ENCODE assay signal across 29 mouse cellular contexts in genomic region chr12:75524199-75524598, GRCm38 (mm10).
"Had no signal": no experiment of that assay in that cellular context is flagged by ENCODE, and none has a peak within 500 bp of the region (broad histone marks: within the 10 kb centered on the region; RNA-seq: fewer than 3 reads in every experiment).

No protein-coding gene starts in this region.

- ATAC-seq: hindbrain, embryonic 16.5 days; inflammation-experienced regulatory T-cells, adult 6 months; intestine, embryonic 15.5 days; intestine, postnatal 0 days; liver, postnatal 0 days had no signal

- DNase-seq: gastrocnemius, postnatal 10 days; gastrocnemius, postnatal 25 days; heart, adult 2 months; heart, postnatal 10 days; heart, postnatal 4 days; kidney, adult 18-20 months; kidney, adult 9 months; kidney, postnatal 10 days; kidney, postnatal 25 days; kidney, postnatal 4 days; liver; liver, embryonic 13.5 days; liver, postnatal 0 days had no signal

- H3K4me1 ChIP-seq: limb, embryonic 10.5 days had no signal

- H3K36me3 ChIP-seq: heart, embryonic 15.5 days; hindbrain, embryonic 12.5 days; intestine, embryonic 15.5 days; kidney, embryonic 15.5 days; limb, embryonic 12.5 days; liver, embryonic 13.5 days; liver, embryonic 15.5 days had no signal

- H3K27me3 ChIP-seq: heart, embryonic 13.5 days; heart, embryonic 15.5 days; hindbrain, embryonic 12.5 days; intestine, embryonic 15.5 days; kidney, embryonic 15.5 days; limb, embryonic 12.5 days; liver, embryonic 13.5 days; liver, embryonic 15.5 days had no signal

- H3K9ac ChIP-seq: heart, embryonic 13.5 days; heart, embryonic 15.5 days; hindbrain, embryonic 12.5 days; hindbrain, embryonic 14.5 days; intestine, embryonic 15.5 days; kidney, embryonic 15.5 days; limb, embryonic 12.5 days; liver, embryonic 13.5 days; liver, embryonic 15.5 days; liver, postnatal 0 days had no signal

- H3K27ac ChIP-seq: heart, adult 2 months; heart, embryonic 13.5 days; heart, embryonic 15.5 days; hindbrain, embryonic 10.5 days; hindbrain, embryonic 12.5 days; hindbrain, embryonic 14.5 days; intestine, embryonic 15.5 days; kidney, embryonic 15.5 days; layer of hippocampus, adult 2 months; left cerebral cortex, adult 2 months; limb, embryonic 10.5 days; limb, embryonic 12.5 days; liver, embryonic 13.5 days; liver, embryonic 15.5 days had no signal

- H3K4me2 ChIP-seq: heart, embryonic 11.5 days; heart, embryonic 13.5 days; heart, embryonic 15.5 days; hindbrain, embryonic 12.5 days; hindbrain, embryonic 14.5 days; intestine, embryonic 15.5 days; kidney, embryonic 15.5 days; limb, embryonic 12.5 days; liver, embryonic 13.5 days; liver, embryonic 15.5 days had no signal

- H3K4me3 ChIP-seq: heart, adult 2 months; heart, embryonic 13.5 days; heart, embryonic 15.5 days; hindbrain, embryonic 10.5 days; hindbrain, embryonic 12.5 days; intestine, embryonic 15.5 days; kidney, embryonic 15.5 days; layer of hippocampus, adult 2 months; left cerebral cortex, adult 2 months; limb, embryonic 10.5 days; limb, embryonic 12.5 days; liver, embryonic 13.5 days; liver, embryonic 15.5 days had no signal

- H3K9me3 ChIP-seq: heart, embryonic 13.5 days; heart, embryonic 15.5 days; hindbrain, embryonic 10.5 days; hindbrain, embryonic 12.5 days; intestine, embryonic 15.5 days; kidney, embryonic 15.5 days; limb, embryonic 10.5 days; limb, embryonic 12.5 days; liver, embryonic 13.5 days; liver, embryonic 15.5 days had no signal
